Mouse (Mus musculus): ENCODE measurements around the gene Zfp385b.
A peak's percentile ranks its signal among the peaks of the same experiment; 100 is the strongest.

Zfp385b gene

DNA sequence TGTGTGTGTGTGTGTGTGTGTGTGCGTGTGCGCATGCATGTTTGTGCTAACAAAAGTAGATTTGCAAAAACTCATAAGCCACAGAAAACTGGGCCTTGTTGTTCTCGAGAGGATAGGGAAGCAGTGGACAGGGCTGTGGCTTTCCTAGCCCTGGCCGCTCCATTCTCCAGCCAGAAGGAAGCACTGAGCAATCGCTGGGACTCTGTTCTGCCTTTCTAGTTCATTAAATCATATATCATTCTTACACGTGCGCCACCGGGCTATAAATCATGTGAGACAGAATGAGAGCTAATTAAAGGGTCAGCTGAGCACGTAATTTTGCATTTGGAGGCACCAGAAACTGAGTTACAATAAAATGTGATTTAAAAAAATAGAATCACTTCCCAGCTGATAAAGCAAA, 29.1 kb downstream of the Zfp385b start:
- no peak for DNase-seq (ENCODE audit: low read depth, low spot score)

DNA sequence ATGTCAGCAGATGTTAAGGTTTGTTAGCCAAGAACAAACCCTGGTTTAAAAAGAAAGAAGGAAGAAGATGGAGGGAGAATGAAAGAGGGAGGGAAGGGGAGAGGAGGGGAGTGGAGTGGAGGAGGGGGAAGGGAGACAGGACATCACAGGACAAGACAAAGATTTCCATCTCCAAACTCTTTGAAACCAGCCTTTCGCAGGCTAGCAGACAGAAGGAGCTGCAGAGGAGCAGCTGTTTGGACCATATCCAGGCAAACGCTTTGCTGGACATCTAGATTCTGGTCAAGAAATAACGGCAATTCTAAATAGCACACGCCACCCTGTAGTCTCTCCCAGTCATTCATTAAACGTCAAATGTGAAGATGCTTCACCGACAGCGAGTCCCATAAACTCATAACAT, 38.0 kb downstream of the Zfp385b start:
- no peak for DNase-seq (ENCODE audit: low read depth, low spot score)

DNA sequence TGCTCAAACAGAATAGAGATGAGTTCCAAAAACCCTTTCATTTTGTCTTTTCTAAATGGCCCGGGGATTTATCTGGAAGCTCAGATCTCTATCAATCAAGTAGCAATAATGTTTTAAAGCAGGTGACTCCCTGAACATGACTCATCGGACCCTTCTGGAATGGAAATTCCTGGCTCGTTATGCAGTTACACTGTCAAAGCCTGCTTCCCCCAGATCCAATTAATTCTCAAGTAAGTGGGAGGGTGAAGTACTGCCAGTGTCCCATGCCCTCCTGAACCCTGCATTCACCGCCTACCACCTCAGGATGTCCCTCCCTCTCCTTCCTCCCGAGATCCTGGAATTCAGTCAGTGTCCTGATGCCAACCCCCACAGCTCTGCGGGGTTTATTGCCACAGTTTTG, 41.7 kb downstream of the Zfp385b start:
- no peak for DNase-seq (ENCODE audit: low read depth, low spot score)

DNA sequence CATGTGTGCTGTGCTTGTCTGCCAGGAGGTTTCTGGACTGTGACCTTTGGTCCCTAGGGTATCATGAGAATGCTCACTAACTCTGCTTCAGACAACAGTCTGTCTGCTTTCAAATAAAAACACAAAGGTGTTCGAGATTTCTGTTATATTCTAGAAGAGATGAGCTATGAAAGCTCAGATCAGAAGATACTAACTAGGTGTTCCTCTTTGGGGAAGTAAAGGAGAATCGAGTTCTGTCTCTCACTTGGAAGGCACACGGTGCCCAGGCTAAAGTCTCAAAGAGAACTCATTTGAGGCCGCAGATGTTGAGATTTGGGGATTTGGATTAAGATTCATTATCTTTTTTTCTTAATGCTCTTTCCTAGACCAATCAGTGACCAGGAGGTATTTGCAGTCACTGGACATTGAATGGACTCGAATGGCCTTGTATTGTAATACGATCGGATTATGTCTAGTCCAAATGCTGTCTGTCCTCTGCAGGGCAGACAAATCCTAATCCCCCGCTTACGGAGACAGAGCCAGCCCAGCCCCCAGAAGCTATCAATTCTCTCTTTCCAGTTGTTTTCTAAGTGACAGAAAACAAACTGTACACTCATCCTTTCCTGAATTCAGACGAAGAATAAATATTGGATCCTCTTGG, 42.3 kb downstream of the Zfp385b start:
- no peak for DNase-seq (ENCODE audit: low read depth, low spot score)

DNA sequence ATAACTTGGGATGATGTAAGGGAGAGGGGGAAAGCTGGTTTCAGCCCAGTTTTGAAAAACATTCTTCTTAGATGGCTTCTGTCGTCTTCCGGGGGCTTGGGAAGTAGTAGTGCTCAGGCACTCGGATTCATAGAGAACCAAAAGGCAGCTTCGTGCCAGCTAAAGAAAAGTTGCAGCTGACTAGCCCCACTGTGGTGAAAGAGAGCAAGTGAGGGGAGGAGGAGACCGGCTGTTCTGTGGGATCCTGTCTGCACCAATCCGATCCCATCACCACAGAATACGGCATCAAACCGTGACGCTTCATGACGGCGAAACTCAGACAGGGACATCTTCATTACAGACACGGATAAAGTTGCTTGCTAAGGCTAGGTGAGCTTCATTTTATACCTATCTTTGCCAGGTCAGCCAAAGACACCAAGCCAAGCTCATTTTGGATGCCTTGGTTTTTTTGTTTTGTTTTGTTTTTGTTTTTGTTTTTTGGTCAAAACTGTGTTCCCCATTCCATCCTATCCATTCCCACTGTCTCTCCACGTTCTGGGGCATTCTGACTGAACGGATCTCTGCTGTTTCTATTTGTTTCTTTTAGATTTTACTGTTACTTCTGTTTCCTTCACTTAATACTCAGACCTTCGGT, 44.1 kb downstream of the Zfp385b start:
- DNase-seq (ENCODE audit: low read depth, low spot score): no peak

DNA sequence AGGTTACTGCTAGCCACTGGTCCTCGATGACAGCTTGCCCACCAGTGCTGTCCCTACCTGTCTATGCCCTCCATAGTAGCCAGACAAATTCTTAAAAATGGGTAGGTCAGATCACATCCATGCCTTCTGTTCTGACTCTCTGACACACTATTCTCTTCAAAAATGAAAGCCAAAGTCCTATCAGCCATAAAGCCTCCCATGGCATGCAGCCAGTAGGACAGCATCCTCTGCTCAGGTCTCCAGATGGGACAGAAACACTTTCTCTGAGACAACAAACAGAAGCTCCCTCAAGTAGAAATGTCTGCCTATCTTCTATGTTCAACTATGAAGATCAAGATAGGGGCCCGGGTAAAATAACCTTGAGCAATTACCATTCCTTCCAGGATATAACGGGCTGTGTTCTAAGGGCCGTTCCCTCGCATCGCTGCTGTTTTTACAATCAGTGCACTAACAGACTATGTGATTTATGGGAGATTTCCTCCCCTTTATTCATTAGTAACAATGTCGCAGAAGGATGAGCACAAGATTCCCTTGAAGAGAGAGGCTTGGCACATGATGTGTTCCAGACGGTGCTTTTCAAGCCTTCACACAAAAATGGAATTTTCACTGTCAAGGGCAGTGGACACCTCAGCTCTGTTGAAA, 49.3 kb downstream of the Zfp385b start:
- DNase-seq (ENCODE audit: low read depth, low spot score): no peak

DNA sequence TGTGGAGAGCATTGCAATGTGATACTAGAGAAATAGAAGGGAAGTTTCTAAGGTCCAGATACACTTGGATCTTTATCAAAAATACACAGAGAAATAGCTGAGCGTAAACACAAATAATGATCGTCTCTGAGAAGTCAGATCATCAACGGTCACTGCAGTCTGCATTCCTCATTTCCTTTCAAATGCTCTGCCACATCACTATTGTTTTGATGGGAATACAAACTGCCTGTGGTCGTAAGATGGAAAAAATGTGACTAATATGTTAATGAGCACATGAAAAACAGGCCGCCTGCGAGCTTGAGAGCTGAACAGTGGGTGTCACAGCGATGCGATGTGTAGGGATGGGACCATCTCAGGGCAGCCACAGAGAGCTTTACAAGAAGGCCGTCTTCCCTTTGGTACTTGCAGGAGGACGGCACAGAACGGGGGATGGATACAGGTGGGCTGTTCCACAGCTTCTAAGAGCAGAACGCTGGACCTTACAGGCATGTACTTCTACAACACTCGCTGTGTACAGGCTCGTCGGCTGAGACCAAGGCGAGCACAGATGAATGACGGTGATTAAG, 51.0 kb downstream of the Zfp385b start:
- no peak for DNase-seq (ENCODE audit: low read depth, low spot score)

DNA sequence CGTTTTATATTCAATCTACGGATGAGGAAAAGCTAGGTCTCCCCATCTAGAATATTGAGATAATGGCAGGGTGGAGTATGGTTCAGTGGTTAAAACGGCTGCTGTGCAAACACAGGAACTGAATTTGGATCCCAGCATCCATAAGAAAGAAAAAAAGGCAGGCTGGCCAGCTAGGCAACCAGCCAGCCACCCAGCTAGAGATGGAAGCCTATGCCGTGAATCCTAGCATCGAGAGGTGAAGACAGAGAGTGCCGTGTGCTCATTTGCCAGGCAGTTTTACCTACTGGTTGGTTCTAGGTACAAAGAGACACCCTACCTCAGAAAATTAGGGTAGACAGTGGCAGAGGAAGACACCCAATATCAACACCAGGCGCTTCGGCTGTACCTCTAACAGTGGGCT, 57.5 kb downstream of the Zfp385b start:
- DNase-seq (ENCODE audit: low read depth, low spot score): no peak

DNA sequence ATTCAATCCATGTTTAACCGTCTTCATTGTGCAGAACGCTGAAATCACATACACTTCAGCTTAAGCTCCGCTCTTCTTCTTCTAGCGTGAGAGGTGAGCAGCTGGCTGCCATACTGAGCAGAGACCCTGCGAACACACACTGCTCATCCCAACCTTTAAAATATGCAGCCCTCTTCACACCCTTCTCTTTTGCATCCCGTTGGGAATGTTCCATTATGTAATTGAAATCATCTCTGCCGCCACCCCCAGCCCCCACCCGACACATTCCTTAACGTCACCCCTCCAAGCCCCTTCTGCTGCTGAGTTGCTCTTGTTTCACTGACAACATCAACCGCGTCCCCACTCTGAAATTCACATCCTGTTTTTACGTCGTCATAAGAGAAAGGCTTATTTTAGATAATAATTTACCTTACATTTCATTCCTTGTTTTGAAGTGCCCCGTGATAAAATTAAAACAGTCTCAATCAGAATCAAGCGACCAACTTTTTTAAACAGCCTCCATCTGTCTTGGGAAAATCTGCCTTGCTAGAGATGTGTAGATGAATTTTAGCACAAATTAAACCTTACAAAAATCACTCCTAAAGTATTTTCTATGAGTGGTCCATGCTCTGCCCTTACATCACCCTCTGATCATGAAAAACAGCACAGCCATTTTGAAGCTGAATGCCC, 60.9 kb downstream of the Zfp385b start:
- DNase-seq (ENCODE audit: low read depth, low spot score): no peak

DNA sequence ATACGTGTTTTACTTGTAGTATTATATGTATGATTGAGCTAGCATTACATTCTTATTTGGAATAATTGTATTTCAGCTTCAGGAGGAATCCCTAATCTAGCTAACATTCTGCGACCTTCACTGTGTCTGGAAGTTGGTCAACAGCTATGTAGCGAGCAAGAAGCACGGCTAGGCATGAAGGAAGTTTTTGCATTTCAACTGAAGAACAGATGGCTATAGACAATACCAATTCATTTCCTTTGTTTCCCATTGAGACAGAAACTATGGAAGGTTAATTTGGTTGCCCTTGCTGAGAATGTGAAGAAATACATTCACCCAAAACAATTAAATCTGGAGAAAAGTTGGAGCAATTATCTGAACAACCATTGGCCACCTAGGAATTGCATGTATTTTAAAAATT, 66.9 kb downstream of the Zfp385b start:
- no peak for DNase-seq (ENCODE audit: low read depth, low spot score)

DNA sequence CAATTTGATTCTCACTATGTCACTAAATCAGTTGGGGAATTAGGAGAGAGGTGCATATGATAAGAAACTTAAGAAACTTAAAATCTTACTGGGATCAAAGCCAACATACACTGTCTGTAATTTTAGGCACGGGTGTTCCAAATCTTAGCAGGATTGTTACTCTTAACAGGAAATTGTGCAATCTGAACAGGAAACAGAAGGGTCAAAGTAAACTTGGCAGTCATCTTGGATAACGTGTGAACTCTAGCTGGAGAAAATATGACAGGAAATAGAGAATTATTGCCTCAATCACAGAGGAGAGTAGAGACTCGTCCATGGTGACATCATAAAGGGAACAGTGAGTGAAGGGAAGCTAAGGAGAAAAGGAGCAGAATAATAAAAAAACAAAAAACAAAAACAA, 69.8 kb downstream of the Zfp385b start:
- DNase-seq (ENCODE audit: low read depth, low spot score): no peak

DNA sequence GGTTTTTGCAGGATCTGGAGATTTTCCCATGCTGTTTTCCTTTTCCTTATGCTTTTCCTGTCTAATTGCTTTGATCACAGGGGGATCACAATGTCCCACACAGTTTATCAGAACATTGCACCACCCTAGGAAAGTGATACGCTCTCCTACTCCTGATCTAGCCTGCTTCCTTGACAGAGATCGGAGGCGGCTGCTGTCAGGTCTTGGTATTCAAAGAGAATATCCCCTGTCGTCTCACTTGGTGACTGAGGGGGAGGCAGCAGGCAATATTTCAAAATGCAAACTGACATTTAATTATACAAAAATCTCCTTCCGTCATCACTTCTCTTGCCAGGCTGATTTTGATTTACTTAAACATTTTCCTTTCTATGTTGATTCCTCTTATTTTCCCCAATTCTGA, 73.0 kb downstream of the Zfp385b start:
- DNase-seq (ENCODE audit: low read depth, low spot score): no peak

DNA sequence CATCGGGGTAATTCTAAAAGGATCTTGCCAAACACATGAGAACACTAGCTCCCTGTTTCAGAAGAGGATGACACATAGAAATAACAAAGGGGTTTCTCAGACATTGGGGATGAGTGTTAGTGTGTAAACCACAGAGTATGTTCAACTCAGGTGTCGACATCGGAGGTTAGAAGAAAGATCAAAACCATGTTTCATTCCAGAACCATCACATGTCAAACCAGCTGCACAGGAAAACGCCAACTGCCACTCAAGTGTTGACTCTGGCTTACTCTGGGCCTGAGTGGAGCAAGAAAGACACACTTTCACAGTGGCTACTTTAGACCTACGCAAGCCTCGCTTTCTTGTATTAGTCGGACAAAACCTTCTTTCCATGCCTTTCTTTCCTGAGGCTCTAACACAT, 74.2 kb downstream of the Zfp385b start:
- no peak for DNase-seq (ENCODE audit: low read depth, low spot score)

DNA sequence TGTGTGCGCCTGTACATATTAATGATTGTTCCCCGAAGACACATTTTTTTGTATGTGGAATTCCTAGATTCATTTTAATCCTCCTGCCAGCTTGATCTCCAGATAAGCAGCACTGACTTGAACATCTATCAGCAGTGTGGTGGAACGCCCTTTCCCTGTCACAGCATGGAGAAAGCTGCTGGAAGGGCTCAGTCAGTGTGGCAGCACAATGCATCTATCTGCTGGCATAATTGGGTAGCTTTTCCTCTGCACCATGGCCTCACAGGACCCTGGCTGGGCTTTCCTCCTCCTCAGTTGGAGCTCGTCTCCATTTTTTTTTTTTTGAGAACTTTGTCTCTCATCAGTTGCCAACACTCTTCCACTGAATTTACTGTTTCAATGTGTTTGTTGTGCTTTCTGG, 77.1 kb downstream of the Zfp385b start:
- DNase-seq (ENCODE audit: low read depth, low spot score): no peak

DNA sequence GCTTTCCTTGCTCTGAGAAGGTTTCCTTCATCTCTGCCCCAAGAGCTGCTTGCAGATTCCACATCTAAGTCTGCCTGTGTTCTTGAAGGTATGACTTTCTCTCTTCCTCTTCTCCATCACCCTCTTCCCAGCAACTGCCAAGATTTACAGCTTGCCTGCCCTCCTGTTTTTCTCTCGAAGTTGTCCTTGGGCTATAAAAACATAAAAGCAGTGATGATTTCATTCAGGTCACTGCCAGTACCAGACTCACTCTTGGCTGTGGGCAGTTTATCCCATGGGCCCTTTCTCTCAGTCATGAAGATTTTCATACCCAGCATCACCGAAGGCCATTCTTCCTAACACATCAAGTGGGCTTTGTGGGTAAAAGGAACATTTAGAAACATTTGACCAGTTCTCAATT, 89.2 kb downstream of the Zfp385b start:
- DNase-seq (ENCODE audit: low read depth, low spot score): no peak

DNA sequence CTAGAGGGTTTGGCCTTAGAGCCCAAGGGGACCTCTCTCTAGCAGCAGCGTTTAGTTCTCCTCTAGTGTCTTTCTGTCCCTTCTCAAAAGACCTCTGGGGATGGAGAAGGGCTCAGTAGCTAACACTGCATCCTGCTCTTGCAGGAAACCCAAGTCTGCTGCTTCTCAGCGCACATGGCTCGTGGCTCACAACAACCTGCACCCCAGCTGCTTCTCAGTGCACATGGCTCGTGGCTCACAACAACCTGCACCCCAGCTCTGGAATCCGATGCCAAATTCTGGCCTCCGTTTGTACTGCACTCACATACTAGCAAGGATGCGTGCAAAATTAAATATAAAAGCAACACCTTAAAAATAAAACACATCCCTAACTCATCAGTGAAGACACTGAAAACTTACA, 92.6 kb downstream of the Zfp385b start:
- DNase-seq (ENCODE audit: low read depth, low spot score): no peak

DNA sequence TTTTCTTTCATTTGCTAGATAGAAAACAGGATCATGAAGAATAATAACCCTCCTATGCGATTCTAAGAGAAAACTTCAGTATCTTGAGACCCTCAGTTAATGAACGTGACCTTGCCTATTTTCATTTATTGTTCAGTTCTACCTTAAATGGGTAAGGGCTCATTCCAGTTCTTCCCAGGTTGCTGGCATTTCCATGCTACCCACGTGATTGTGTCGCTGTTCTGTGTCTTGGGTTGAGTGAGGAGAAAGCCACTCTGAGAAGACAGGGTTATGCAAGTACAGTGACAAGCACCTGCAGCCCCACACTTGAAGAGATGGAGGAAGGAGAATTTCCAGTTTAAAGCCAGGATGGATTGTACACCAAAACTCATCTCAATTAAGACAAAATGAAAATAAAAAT, 98.6 kb downstream of the Zfp385b start:
- no peak for DNase-seq (ENCODE audit: low read depth, low spot score)

DNA sequence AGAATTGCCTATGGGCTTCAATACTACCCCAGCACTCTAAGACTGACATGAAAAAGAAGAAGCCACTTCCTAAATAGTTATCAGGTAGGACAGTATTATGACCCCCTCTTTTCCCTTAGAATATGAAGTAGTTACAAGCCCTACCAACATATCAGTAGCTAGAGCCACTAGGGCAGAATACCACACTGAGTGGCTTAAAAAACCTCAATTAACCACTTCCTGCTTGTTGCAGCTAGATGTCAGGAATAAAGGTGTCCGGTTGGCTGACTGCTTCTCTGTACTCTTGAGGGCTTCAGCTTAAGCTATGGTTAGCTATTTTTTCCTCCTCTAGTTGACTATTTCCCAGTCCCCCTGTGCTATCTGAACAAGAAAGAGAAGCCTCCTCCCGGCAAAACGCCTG, 103.1 kb downstream of the Zfp385b start:
- no peak for DNase-seq (ENCODE audit: low read depth, low spot score)

DNA sequence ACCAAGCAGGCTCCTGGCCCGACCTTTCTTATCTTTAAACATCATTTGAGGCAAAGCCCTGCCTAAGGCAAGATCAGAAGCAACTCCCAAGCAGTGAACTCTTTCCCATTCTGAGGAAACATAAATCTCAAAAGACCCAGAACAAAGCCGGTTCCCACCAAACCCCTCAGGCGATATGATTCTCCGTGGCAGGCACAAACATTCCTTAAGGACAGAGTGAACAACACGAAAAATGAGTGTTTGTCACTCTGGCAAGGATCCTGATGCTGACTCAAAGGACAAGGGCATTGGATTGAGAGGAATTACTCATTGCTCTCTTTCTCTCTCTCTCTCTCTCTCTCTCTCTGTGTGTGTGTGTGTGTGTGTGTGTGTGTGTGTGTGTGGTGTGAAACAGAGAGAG, 105.6 kb downstream of the Zfp385b start:
- DNase-seq (ENCODE audit: low read depth, low spot score): no peak

DNA sequence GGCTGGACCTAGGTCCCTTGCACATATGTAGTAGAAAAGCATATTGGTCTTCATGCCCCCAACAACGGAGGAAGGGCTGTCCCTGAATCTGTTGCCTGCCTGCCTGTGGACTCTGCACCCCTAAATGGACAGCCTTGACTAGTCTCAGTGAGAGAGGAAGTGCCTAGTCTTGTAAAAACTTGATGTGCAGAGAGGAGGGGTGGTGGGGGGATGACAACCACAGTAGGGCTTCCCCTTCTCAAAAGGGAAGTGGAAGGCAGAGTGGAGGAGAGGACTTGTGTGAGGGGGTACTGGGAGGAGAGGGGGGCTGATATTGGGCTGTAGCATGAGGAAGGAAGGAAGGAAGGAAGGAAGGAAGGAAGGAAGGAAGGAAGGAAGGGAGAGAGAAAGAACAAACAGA, 107.7 kb downstream of the Zfp385b start:
- DNase-seq (ENCODE audit: low read depth, low spot score): no peak

DNA sequence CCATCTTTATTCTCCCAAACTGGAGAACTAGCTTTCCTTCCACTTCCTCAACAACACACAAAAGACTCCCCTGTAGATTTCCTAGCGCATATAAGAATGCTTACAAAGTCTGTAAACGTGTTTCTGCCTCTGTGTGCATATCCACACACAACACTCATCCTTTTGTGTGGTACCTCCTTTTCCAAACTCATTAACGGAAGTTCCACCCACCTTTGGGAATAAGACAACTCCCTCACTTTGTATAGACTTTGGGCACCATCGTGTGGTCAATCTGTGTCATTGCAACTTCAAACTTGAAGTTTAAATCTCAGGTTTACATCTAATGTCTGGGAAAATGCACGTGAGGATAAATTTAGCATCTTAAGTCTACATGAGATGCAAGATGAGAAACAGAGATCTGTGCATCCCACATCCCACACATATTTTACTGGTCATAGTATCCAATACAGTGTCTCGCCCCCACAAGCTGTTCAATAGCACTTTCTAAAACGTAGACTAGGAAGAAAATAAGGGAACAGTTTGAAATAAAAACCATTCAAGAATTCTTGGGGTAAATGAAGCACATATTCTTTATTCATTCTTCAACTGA, 110.1 kb downstream of the Zfp385b start:
- DNase-seq (ENCODE audit: low read depth, low spot score): peak; percentile 48

DNA sequence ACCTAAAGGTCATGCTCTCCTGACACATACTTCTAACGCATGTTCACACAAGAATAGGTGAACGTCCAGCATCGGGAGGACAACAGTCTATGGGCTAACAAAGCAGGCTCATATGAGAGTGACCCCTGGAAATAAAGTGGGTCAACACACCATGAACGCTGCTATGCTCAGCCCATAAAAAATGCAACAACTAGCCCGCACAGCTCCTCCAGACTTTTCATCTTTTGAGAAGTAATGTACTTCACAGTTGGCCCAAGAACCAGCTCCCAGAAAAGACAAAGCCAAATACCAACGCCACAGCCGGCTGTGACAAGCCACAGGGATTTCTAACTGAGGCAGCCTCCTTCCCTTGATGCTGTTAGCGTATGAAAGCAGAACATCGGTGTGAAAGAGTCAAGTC, 112.3 kb downstream of the Zfp385b start:
- DNase-seq (ENCODE audit: low read depth, low spot score): no peak
